Mouse (Mus musculus): ENCODE measurements around the gene Rtl1. TPM values are rescaled to one million over a fixed set of nuclear protein-coding genes. Genes with fewer than 3 reads are reported as not detected.

Rtl1 gene
- total and polyA plus RNA-seq, 2 experiments from 2014 or later: 0.16 to 0.23 TPM

DNA sequence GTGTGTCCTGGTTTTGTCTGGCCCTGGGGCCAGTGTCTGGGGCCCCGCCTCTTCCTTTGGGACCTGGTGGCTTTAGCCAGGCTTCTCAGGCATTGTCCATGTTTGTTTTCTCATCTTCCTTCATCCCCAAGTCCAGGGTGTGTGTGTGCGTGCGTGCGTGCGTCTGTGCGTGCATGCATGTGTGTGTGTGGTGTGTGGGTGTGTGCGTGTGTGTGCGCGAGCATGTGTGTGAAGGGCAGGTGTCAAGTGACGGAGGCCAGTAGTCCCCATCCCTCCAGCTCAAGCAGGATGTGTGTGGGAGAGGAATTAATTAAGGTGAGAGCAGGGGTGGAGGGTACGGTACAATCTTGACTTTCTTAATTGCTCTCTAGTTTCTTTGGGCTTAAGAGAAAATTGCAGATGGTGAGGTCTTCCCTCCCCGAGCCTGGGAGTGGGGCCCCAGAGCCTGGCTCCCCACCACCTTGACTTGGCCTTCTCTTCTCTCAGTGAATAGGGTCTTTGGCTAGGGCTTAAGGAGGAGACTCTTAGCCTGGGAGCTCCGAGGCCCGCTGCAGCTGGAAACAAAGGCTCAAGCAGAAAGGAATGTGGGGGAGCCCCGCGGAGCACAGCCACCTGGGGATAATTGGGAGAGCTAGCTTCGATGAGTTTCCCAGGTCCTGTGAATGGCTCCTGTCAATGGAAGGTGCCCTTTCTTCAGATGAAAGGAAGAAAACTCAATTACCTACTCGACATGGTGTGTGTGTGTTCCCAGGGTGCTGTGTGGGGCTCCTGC, 47.2 kb downstream of the Rtl1 start:
- Histone ChIP-seq H3K4me1 (ENCODE audit: control insufficient read depth, insufficient read depth) (no peaks in the 10 kb centered on the region), H3K4me2 (ENCODE audit: low read depth, low read length) (no peak overlapping the region), H3K27ac (ENCODE audit: low read depth) (no peak overlapping the region), H3K4me3 (ENCODE audit: low read depth, low read length) (no peak overlapping the region), H3K36me3 (replicated peaks; ENCODE audit: control insufficient read depth, insufficient read depth, low read length) (no peaks in the 10 kb centered on the region), H3K9ac (replicated peaks; ENCODE audit: low read depth, low read length) (no peak overlapping the region), H3K9me3 (replicated peaks; ENCODE audit: control insufficient read depth, low read length) (no peaks in the 10 kb centered on the region), H3K27me3 (ENCODE audit: control insufficient read depth, insufficient read depth, low read length) (no peaks in the 10 kb centered on the region)
- TF ChIP-seq CTCF (IDR thresholded peaks at IDR 0.05; ENCODE audit: low read depth): no peak
- TF ChIP-seq EP300 (IDR thresholded peaks at IDR 0.05; ENCODE audit: low read depth): no peak
- DNase-seq (ENCODE audit: low spot score) (no peak), ATAC-seq (ENCODE audit: insufficient read depth, low read depth) (no peak)
- 66% methylated on average over 18 of the region's 18 CpGs for WGBS

DNA sequence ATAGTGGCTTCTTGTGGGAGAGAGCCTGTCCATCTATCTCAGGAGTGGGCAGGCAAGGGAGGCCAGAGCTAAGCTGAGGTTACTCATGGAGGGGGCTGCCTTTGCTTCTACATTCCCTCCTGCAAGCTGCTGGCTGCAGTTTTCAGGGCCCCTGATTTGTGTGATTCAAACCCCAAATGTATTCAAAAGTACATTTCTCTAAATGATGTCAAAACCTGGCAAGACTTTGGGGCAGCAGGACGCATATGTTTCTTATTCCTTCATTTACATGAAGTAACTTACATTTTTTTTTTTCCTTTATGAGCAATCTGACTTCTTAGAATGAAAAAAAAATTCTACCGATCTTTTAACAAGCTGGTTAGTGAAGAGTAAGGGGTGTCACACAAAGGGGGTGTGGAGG, 48.4 kb downstream of the Rtl1 start:
- no peak overlapping the region for H3K27ac ChIP-seq (ENCODE audit: low read depth)
- DNase-seq (ENCODE audit: low spot score) (no peak), ATAC-seq (ENCODE audit: insufficient read depth, low read depth) (no peak)
- no peak overlapping the region for H3K4me3 ChIP-seq (ENCODE audit: low read depth, low read length)
- H3K36me3 ChIP-seq (replicated peaks; ENCODE audit: control insufficient read depth, insufficient read depth, low read length): no peaks in the 10 kb centered on the region
- H3K27me3 ChIP-seq (ENCODE audit: control insufficient read depth, insufficient read depth, low read length): no peaks in the 10 kb centered on the region
- no peak for TF ChIP-seq CTCF (IDR thresholded peaks at IDR 0.05; ENCODE audit: low read depth)
- TF ChIP-seq EP300 (IDR thresholded peaks at IDR 0.05; ENCODE audit: low read depth): no peak
- no peaks in the 10 kb centered on the region for H3K4me1 ChIP-seq (ENCODE audit: control insufficient read depth, insufficient read depth)
- H3K9me3 ChIP-seq (replicated peaks; ENCODE audit: control insufficient read depth, low read length): no peaks in the 10 kb centered on the region
- H3K9ac ChIP-seq (replicated peaks; ENCODE audit: low read depth, low read length): no peak overlapping the region
- 75% methylated on average over 2 of the region's 2 CpGs for WGBS
- H3K4me2 ChIP-seq (ENCODE audit: low read depth, low read length): no peak overlapping the region

DNA sequence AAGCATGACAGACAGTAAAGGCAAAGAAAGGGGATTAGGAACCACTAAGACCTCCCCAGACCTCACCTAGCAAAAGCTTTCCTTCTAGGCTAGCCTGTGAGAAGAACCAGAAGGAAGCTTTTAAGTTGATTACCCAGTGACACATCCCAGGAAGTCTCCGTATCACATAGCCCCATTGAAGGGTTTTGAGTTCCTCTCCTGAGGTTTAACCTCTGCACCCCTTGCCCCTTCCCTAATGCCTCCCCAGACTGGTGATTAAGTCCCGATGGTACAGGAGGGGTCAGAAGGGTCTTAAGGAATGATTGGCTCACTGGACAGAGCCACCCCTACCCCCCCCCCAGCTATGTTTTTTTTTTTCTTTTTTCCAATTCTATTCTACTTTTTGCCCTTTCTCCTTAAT, 53.0 kb downstream of the Rtl1 start:
- WGBS: 33% methylated on average over 2 of the region's 2 CpGs
- H3K27ac ChIP-seq (ENCODE audit: low read depth): no peak overlapping the region

GRCm38 (mm10) chr12:109545875-109546732, 54.0 kb downstream of the Rtl1 start:
- Histone ChIP-seq H3K9me3 (replicated peaks; ENCODE audit: control insufficient read depth, low read length) (peaks cover 9% of the 10 kb centered on the region), H3K27ac (ENCODE audit: low read depth) (no peak overlapping the region), H3K36me3 (replicated peaks; ENCODE audit: control insufficient read depth, insufficient read depth, low read length) (no peaks in the 10 kb centered on the region), H3K27me3 (ENCODE audit: control insufficient read depth, insufficient read depth, low read length) (no peaks in the 10 kb centered on the region), H3K4me2 (ENCODE audit: low read depth, low read length) (no peak overlapping the region), H3K4me3 (ENCODE audit: low read depth, low read length) (no peak overlapping the region), H3K9ac (replicated peaks; ENCODE audit: low read depth, low read length) (no peak overlapping the region), H3K4me1 (ENCODE audit: control insufficient read depth, insufficient read depth) (no peaks in the 10 kb centered on the region)
- TF ChIP-seq CTCF (IDR thresholded peaks at IDR 0.05; ENCODE audit: low read depth) (no peak), EP300 (IDR thresholded peaks at IDR 0.05; ENCODE audit: low read depth) (no peak)
- DNase-seq (ENCODE audit: low spot score): no peak
- ATAC-seq (ENCODE audit: insufficient read depth, low read depth): no peak
- 64% methylated on average over 30 of the region's 30 CpGs for WGBS

More for the DNA sequence above, 53.0 kb downstream of the Rtl1 start:
- peaks cover 7% of the 10 kb centered on the region for H3K9me3 ChIP-seq (replicated peaks; ENCODE audit: control insufficient read depth, low read length)
- H3K4me2 ChIP-seq (ENCODE audit: low read depth, low read length): no peak overlapping the region
- DNase-seq (ENCODE audit: low spot score) (no peak), ATAC-seq (ENCODE audit: insufficient read depth, low read depth) (no peak)
- no peaks in the 10 kb centered on the region for H3K4me1 ChIP-seq (ENCODE audit: control insufficient read depth, insufficient read depth)
- H3K9ac ChIP-seq (replicated peaks; ENCODE audit: low read depth, low read length): no peak overlapping the region
- H3K36me3 ChIP-seq (replicated peaks; ENCODE audit: control insufficient read depth, insufficient read depth, low read length): no peaks in the 10 kb centered on the region
- TF ChIP-seq EP300 (IDR thresholded peaks at IDR 0.05; ENCODE audit: low read depth) (no peak), CTCF (IDR thresholded peaks at IDR 0.05; ENCODE audit: low read depth) (no peak)
- no peaks in the 10 kb centered on the region for H3K27me3 ChIP-seq (ENCODE audit: control insufficient read depth, insufficient read depth, low read length)
- H3K4me3 ChIP-seq (ENCODE audit: low read depth, low read length): no peak overlapping the region

- TF ChIP-seq CTCF (IDR thresholded peaks at IDR 0.05; ENCODE audit: low read depth): no peak
- no peak for TF ChIP-seq EP300 (IDR thresholded peaks at IDR 0.05; ENCODE audit: low read depth)
- Histone ChIP-seq H3K4me2 (ENCODE audit: low read depth, low read length) (no peak overlapping the region), H3K27me3 (ENCODE audit: control insufficient read depth, insufficient read depth, low read length) (no peaks in the 10 kb centered on the region), H3K4me3 (ENCODE audit: low read depth, low read length) (no peak overlapping the region), H3K4me1 (ENCODE audit: control insufficient read depth, insufficient read depth) (no peaks in the 10 kb centered on the region), H3K9ac (replicated peaks; ENCODE audit: low read depth, low read length) (no peak overlapping the region), H3K9me3 (replicated peaks; ENCODE audit: control insufficient read depth, low read length) (peaks cover 23% of the 10 kb centered on the region), H3K27ac (ENCODE audit: low read depth) (no peak overlapping the region), H3K36me3 (replicated peaks; ENCODE audit: control insufficient read depth, insufficient read depth, low read length) (no peaks in the 10 kb centered on the region)
- DNase-seq (ENCODE audit: low spot score) (no peak), ATAC-seq (ENCODE audit: insufficient read depth, low read depth) (no peak)
- 76% methylated on average over 4 of the region's 4 CpGs for WGBS
Measured at GRCm38 (mm10) chr12:109543281-109543923, 56.7 kb downstream of the Rtl1 start.
